Mouse (Mus musculus) myocyte (in vitro differentiated cells): ENCODE data around the gene Rab3il1. TPM values are rescaled to one million over a fixed set of nuclear protein-coding genes. Genes with fewer than 3 reads are reported as not detected.

Experiments used
- H3K27me3 ChIP-seq: one replicate; pipeline ENCODE4 v1.6.1; 2011; ENCODE audit not compliant: control insufficient read depth, insufficient read depth, insufficient read length
- H3K36me3 ChIP-seq: one replicate; pipeline ENCODE4 v1.6.1; 2011; ENCODE audit not compliant: control insufficient read depth, insufficient read depth
- H3K4me2 ChIP-seq: one replicate; pipeline ENCODE4 v1.6.1; 2011; ENCODE audit warnings: low read depth, control low read depth
- H3K4me3 ChIP-seq: one replicate; pipeline ENCODE4 v1.5.1; 2011; ENCODE audit warnings: mild to moderate bottlenecking, control low read depth, moderate library complexity
- H3K79me2 ChIP-seq: one replicate; pipeline ENCODE4 v1.6.1; 2011; ENCODE audit not compliant: control insufficient read depth, insufficient read depth
- H3ac ChIP-seq: one replicate; pipeline ENCODE4 v1.6.1; 2011; ENCODE audit not compliant: control insufficient read depth, insufficient read length
- CEBPB ChIP-seq: IDR thresholded peaks from 2 replicates; pipeline ENCODE4 v1.6.1; 2011; ENCODE audit warnings: mild to moderate bottlenecking, moderate library complexity; ENCODE audit not compliant: poor library complexity, insufficient read depth, severe bottlenecking
- E2F4 ChIP-seq: IDR thresholded peaks from one replicate; pipeline ENCODE4 v1.6.1; 2011; ENCODE audit warnings: mild to moderate bottlenecking, control low read depth, moderate library complexity; ENCODE audit not compliant: insufficient read depth
- MAX ChIP-seq: IDR thresholded peaks from one replicate; pipeline ENCODE4 v1.6.1; 2011; ENCODE audit warnings: low read depth, mild to moderate bottlenecking, control low read depth
- MYOD1 ChIP-seq, 3 experiments: IDR thresholded peaks; one replicate each; pipeline ENCODE4 v1.6.1; 2011; ENCODE audit warnings: control low read depth in 2 of 3, low read depth in 2 of 3, mild to moderate bottlenecking in 2 of 3, moderate library complexity in 1 of 3; ENCODE audit not compliant: insufficient read length in 2 of 3, control insufficient read depth in 1 of 3
- MYOG ChIP-seq, 3 experiments: IDR thresholded peaks; one replicate each; pipeline ENCODE4 v1.6.1; 2011; ENCODE audit warnings: control low read depth in 2 of 3, low read depth in 2 of 3, mild to moderate bottlenecking in 2 of 3; ENCODE audit not compliant: insufficient read length in 2 of 3, control insufficient read depth in 1 of 3, insufficient read depth in 1 of 3
- POLR2A ChIP-seq: IDR thresholded peaks from one replicate; pipeline ENCODE4 v1.6.1; 2011; ENCODE audit warnings: low read depth, mild to moderate bottlenecking, control low read depth, moderate library complexity; ENCODE audit not compliant: insufficient read length
- POLR2AphosphoS2 ChIP-seq: IDR thresholded peaks from one replicate; pipeline ENCODE4 v1.6.1; 2011; ENCODE audit warnings: low read depth, control low read depth; ENCODE audit not compliant: insufficient read length
- REST ChIP-seq: IDR thresholded peaks from one replicate; pipeline ENCODE4 v1.6.1; 2011; ENCODE audit warnings: mild to moderate bottlenecking, control low read depth, moderate library complexity; ENCODE audit not compliant: insufficient read depth, insufficient read length
- SRF ChIP-seq: IDR thresholded peaks from one replicate; pipeline ENCODE4 v1.6.1; 2011; ENCODE audit warnings: low read depth; ENCODE audit not compliant: control insufficient read depth, insufficient read length
- TCF12 ChIP-seq: IDR thresholded peaks from one replicate; pipeline ENCODE4 v1.6.1; 2011; ENCODE audit warnings: mild to moderate bottlenecking, control low read depth; ENCODE audit not compliant: poor library complexity, insufficient read depth, severe bottlenecking
- TCF3 ChIP-seq: IDR thresholded peaks from one replicate; pipeline ENCODE4 v1.6.1; 2011; ENCODE audit warnings: low read depth, control low read depth; ENCODE audit not compliant: insufficient read length
- USF1 ChIP-seq: IDR thresholded peaks from one replicate; pipeline ENCODE4 v1.6.1; 2011; ENCODE audit warnings: low read depth, mild to moderate bottlenecking, control low read depth, moderate library complexity
- polyA plus RNA-seq: library from polyadenylated mRNA; unstranded; fragments of >200 nt; fragmentation: generic; extraction: Trizol; gene quantifications from one replicate; pipeline ENCODE4 v1.2.1, GENCODE M21; 2012; ENCODE audit warnings: missing spikeins

Rab3il1 gene
- polyA plus RNA-seq, 1 experiment, result 15.2 TPM

DNA sequence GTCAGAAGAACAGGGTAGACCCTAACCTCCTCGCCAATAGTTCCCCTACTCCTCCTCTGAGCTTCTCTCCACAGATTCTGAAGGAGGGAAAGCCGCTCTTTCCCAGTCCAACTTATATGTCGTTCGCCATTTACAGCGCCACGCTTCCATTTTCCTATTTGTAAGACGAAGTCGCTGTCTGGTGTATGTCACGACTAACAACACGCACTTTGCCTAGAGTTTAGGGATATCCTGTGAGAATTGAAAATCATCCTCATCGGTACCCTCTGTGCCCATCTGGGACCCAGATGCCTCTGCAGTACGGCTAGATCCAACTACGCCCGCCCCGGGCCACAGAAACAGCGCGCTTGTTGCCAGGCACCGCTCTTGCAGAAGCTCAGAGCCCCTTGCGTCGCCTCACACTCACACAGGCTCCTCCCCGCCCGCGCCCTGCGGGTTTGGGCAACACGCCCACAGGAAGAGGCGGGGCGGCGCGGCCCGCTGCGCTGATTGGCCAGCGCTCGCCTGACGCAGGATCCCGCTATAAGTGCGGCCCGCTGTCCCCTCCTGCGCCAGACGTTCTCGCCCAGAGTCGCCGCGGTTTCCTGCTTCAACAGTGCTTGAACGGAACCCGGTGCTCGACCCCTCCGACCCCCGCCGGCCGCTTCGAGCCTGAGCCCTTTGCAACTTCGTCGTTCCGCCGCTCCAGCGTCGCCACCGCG is 19.2 kb upstream of the Rab3il1 start:
- Histone ChIP-seq H3K4me3 (peak overlapping the region; percentile 74), H3K4me2 (peak overlapping the region; percentile 87), H3K36me3 (peaks cover 27% of the 10 kb centered on the region), H3K27me3 (no peaks in the 10 kb centered on the region), H3K79me2 (peaks cover 23% of the 10 kb centered on the region), H3ac (peak overlapping the region; percentile 69)
- no peak for TF ChIP-seq TCF12
- TF ChIP-seq MAX, result no peak
- TF ChIP-seq POLR2AphosphoS2, result peak; percentile 93
- TF ChIP-seq SRF, result peak; percentile 72
- TF ChIP-seq CEBPB, result 0 out of 2 replicates have a peak, but pooled peaks have one; percentile 14
- TF ChIP-seq USF1, result no peak
- peak; percentile 94 for TF ChIP-seq POLR2A
- no peak for TF ChIP-seq TCF3
- no peak for TF ChIP-seq MYOG (IDR thresholded peaks at IDR 0.05; ENCODE audit: control insufficient read depth in 1 of 3, insufficient read depth in 1 of 3, insufficient read length in 2 of 3, low read depth in 2 of 3)
- TF ChIP-seq E2F4, result no peak
- TF ChIP-seq REST, result no peak
- TF ChIP-seq MYOD1 (IDR thresholded peaks at IDR 0.05; ENCODE audit: control insufficient read depth in 1 of 3, insufficient read length in 2 of 3, low read depth in 2 of 3), result peak in 1 of 3 experiments; percentile 41

DNA sequence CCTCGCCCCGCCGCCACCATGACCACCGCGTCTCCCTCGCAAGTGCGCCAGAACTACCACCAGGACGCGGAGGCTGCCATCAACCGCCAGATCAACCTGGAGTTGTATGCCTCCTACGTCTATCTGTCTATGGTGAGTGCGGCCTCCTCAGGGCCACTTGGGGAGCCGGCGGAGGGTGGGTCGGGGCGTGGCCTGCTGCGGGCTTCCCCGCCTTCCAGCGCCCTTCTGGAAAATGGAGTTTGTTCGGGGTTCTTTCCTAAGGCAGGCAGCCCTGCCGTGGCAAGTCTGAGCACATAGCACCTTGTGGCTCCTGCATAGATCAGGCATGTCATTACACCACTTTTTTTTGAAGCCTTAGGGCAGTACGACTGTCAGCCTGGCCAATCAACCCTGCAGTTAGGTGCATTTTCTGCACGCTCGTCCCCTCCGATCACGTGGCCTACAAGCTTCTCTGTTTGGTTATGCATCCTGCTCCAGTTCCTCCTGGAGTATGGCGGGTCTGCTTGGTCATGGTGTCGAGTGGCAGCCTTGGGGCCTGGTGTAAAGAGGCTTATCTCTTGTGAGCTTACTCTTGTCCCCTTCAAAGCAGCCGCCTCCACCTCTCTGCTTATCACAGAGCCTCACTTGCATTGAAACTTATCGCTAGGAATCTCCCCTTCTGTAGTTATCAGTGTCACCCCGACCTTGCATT is 18.5 kb upstream of the Rab3il1 start:
- peak; percentile 23 for TF ChIP-seq POLR2A
- peak; percentile 90 for TF ChIP-seq USF1
- TF ChIP-seq SRF, result peak; percentile 19
- TF ChIP-seq POLR2AphosphoS2, result peak; percentile 83
- TF ChIP-seq MYOG (IDR thresholded peaks at IDR 0.05; ENCODE audit: control insufficient read depth in 1 of 3, insufficient read depth in 1 of 3, insufficient read length in 2 of 3, low read depth in 2 of 3), result peak in 1 of 3 experiments; percentile 5
- TF ChIP-seq CEBPB, result no peak
- H3ac ChIP-seq, result peak overlapping the region; percentile 69
- H3K4me2 ChIP-seq, result peak overlapping the region; percentile 92
- H3K79me2 ChIP-seq, result peaks cover 23% of the 10 kb centered on the region
- H3K36me3 ChIP-seq, result peaks cover 27% of the 10 kb centered on the region
- no peaks in the 10 kb centered on the region for H3K27me3 ChIP-seq
- peak overlapping the region; percentile 74 for H3K4me3 ChIP-seq

DNA sequence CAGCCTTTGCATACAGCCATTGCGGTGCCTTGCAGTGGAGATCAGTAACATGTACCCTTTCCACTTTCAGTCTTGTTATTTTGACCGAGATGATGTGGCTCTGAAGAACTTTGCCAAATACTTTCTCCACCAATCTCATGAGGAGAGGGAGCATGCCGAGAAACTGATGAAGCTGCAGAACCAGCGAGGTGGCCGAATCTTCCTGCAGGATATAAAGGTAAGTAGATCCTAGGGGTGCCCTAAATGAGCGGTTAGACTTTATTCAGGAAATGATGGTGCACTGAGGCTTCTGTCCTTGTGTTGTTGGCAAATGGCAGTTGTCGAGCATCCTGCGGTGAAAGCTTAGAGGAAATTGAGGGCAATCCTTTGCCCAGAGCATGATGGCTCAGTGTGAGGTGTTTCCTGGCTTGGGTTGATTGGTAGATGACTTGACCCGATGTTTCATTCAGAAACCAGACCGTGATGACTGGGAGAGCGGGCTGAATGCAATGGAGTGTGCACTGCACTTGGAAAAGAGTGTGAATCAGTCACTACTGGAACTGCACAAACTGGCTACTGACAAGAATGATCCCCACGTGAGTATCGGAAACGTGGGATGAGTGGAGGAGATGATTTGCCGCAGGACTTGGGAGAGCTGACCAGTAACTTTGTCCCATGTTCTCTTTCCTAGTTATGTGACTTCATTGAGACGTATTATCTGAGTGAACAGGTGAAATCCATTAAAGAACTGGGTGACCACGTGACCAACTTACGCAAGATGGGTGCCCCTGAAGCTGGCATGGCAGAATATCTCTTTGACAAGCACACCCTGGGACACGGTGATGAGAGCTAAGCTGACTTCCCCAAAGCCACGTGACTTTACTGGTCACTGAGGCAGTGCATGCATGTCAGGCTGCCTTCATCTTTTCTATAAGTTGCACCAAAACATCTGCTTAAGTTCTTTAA is 17.1 kb upstream of the Rab3il1 start:
- H3ac ChIP-seq, result peak overlapping the region; percentile 69
- peak overlapping the region; percentile 74 for H3K4me3 ChIP-seq
- peaks cover 27% of the 10 kb centered on the region for H3K36me3 ChIP-seq
- peaks cover 23% of the 10 kb centered on the region for H3K79me2 ChIP-seq
- peak overlapping the region; percentile 92 for H3K4me2 ChIP-seq
- no peaks in the 10 kb centered on the region for H3K27me3 ChIP-seq
- TF ChIP-seq USF1 (peak; percentile 58), MYOG (IDR thresholded peaks at IDR 0.05; ENCODE audit: control insufficient read depth in 1 of 3, insufficient read depth in 1 of 3, insufficient read length in 2 of 3, low read depth in 2 of 3) (no peak), REST (no peak), MYOD1 (IDR thresholded peaks at IDR 0.05; ENCODE audit: control insufficient read depth in 1 of 3, insufficient read length in 2 of 3, low read depth in 2 of 3) (peak in 1 of 3 experiments; percentile 6), POLR2AphosphoS2 (peak; percentile 72), CEBPB (peak; percentile 25; the same call in 1 of the 2 replicates), POLR2A (peak; percentile 16), TCF12 (no peak), E2F4 (no peak), MAX (no peak)

DNA sequence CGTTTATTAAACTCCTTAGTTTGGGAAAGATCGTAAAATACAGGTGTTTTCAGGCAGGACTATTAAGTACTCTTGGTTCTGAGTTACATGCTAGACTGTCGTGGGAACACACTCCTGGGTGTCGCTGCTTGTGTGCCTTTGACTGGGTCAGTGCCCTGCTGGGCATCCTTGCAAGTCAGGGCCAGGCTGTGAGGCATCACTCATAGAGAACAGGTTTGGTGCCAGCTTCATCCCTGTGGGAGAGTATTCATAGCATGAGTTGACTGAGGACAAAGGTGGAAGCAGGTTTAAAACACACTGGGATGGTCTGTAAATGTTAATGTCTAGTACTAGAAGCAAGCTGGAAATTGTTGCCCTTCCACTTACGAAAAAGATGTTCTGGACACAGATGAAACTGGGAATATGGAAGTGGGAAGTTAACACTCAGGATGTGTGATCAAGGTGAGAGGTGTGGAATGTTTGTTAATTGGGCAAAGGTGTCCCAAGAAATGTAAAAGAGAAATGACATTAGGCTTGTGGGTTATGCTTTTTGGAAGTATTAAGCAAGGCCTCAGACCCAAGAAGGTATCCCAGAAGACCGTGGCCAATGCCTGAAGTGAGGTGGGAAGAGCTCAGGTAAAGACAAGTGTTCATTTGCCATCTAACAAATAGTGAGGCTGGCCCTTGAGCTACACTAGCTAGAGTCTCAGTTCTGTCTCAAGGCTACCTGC is 16.1 kb upstream of the Rab3il1 start:
- Histone ChIP-seq H3K4me2 (peak overlapping the region; percentile 92), H3K27me3 (no peaks in the 10 kb centered on the region), H3K79me2 (peaks cover 23% of the 10 kb centered on the region), H3ac (no peak overlapping the region), H3K4me3 (peak overlapping the region; percentile 74), H3K36me3 (peaks cover 27% of the 10 kb centered on the region)
- TF ChIP-seq USF1 (no peak), POLR2AphosphoS2 (peak; percentile 85), POLR2A (peak; percentile 40), E2F4 (no peak)
